Mouse (Mus musculus): ENCODE data around the gene Kdm5b.
"Not testable (repeated sequence)": the region's sequence is repeated elsewhere in the genome, so short reads cannot be mapped to it uniquely, and the experiment has no call there.

Gene Kdm5b

DNA sequence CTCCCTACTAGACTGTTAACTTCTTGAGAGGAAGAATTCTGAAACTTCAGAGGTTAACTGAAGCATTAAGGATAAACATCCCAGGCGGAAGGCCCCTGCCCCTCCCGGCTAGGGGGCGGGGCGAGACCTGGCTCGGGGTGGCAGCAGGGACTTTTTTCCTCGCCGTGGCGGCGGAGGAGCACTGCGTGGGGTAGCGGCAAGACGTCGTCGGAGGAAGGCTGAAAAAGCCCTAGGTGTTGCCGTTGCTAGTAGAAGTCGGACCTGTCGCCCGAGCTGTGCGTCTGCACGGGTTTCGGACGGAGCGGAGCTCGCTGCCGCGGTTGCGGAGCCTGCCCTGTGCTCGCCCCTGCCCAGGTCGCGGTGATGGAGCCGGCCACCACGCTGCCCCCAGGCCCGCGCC is at the start of gene Kdm5b:
TSS of gene Kdm5b (plus strand) at position 196 of the 400 bp plus-strand sequence.
- DNase-seq (ENCODE audit: low read depth, low spot score): peak; percentile 96

DNA sequence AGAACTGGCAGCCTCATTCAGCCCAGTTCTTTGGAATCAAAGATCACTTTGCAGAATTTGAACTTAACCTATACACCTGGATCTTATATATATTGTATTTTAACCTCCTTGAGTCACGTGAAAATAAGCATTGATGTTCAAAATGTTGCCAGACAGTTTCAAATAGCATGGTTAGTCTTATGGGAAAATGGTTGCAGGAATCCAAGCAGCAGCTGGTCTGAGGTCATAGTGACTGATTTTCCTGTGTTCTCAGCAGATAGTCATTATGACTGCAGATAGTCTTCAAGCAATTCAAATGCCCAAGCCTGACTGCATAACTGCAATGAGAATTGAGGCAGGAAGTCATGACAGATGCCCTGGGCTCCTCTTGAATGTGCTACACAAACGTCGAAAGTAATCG is 47.8 kb upstream of the Kdm5b start:
- DNase-seq (ENCODE audit: low read depth, low spot score): no peak

DNA sequence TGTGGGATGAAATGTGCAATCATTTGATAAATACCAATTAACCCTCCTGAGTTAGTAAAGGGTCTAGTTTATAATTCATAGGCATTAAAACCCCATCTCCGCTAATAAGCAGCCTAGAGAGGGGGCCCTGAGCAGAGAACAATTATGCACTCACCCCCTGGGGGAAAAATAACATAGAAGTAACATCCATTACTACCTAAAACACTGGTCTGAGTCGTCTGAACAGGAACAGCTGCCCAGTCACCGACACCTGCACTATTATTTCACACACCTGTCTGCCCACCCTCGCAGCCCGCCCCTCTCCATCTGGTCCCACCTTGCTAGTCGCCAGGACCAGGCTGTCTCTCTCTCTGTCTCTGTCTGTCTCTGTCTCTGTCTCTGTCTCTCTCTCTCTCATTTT is 47.4 kb upstream of the Kdm5b start:
- no peak for DNase-seq (ENCODE audit: low read depth, low spot score)

DNA sequence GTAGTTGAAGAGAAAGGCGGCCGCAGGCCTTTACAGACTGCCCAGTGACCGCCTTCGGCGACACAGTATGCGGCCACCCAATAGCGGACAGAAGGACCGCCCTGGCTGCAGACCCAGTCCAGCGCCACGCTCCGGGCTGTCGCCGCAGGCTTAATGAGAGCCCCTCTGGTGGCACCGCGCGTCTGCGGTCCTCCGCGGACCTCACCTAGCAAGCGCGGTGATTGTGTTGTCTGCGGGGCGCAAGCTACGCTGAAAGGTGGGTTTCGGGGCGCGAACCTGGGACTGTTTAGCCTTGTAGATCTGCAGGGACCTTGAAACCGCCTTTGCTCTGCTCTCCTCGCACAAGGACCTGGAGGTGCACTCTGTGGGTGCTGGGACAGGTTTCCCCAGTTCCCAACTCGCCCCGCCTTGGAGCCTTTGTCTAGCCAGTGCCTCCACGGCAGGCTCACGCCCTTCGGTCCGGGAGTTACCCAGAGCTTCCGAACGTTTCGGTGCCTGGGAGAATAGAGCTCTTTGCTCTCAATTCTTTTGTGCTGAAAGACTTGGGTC is 46.6 kb upstream of the Kdm5b start:
- DNase-seq (ENCODE audit: low read depth, low spot score): peak; percentile 67

DNA sequence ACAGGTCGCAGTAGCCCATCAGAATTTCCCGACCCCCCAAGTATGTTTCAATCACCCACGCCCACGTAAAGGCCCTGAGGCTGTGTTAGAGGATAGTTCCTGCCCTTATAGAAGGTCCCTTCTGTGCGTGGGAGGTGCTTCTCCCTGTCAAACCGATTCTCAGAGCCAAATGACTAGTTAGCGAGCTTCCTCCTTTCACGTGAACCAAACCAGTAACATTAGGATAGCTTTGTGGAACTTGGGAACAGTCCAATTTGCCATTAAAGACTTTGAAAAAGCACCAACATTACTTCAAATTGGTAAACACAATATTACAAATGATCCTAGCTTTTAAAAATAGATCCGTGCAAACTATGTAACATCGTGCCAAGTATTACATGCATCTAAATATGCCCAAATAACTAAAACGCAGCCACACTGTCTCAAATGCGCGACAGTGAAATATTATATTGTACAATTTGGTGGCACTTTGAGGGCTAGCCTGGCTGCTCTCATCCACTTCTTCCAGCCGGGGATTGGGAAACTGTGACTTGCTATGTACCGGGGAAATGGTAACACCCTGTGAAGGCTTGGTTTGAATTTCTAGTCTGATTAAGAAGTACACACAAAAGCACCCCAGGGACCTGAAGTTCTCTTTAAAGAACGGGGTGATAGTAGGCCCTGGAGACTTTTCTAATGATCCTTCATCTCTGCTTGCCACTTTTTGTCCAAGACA is 45.9 kb upstream of the Kdm5b start:
- DNase-seq (ENCODE audit: low read depth, low spot score): no peak

DNA sequence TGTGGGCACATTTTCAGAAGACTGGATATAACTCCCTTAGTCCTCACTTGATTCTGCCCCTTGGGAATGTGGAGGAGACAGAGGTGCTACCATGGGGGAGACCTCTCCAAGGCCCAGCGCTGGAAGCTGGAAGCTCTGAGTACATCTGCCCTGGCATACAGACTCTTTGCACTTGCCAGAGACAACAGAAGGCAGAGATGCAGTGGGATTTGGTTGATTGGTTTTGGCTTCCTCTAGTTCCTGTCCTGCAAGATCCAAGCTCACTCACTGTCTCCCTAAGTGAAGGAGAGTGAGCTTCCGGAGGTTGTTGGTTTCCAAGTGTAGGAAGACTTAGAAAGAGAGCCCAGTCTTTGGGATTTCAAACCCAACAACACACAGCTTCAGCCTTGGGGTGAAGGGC is 44.1 kb upstream of the Kdm5b start:
- no peak for DNase-seq (ENCODE audit: low read depth, low spot score)

DNA sequence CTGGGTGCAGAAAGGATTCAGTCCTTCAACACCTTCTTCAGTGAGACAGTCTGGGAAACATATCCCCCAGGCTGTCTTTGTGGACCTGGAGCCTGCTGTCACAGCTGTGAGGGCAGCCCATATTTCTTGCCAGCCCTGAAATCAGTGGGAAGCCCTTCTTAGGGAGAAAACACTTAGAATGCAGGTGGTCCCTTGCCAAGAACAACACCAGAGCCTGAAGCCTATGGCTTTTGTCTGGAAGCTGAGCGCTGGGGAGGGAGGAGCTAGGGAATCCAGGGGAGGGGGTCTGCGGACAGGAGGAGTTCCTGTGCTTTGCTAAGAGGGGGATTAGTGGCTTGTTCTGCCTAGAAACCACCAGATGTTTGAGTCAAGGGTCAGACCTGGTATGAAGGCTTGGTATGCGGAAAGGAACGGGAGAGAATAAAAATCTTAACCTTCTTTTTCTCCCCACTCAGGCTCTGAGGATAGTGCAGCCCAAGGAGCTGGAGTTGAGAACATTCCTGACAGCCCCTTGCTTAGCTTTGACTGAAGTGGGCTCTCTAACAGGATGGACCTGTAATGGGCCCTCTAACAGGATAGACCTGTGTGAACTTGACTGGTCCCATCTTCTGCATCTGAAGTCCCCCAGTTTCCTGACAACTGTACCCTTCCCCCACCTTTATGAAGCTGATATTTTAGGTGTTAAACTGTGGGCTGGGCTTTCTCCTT is 43.3 kb upstream of the Kdm5b start:
- DNase-seq (ENCODE audit: low read depth, low spot score): no peak

DNA sequence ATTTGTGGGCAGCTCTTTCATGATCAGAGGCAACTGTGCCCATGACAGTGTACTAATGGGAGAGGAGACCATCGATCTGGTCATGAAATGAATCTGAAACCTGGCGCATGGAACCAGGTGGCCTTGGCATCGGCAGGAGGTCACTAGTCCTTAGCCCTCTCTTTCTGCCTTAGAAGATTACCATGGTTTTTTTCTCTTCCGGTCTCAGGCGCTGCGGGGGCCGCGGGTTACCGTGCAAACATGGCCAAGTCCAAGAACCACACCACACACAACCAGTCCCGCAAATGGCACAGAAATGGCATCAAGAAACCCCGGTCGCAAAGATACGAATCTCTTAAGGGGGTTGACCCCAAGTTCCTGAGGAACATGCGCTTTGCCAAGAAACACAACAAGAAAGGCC is 42.1 kb upstream of the Kdm5b start:
- not testable (repeated sequence) for DNase-seq (ENCODE audit: low read depth, low spot score)

DNA sequence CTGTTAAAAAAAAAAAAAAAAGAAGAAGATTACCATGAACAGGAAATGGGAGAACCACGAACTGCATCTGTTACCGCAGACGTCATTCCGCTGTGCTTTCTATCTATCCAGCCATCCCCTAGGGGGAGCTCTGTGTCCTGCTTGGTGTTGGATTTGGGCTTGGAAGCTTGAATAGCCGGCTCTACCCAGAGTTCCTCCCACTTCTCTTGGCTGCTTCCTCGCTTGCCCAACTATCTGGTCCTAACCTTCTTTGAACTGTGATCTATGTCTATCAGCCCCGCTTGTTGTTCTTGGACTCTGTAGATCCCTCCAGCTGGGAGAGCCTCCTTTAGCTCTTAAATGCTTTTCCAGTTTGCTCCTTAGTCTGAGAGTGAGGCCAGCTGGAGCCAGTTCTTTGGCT is 41.3 kb upstream of the Kdm5b start:
- peak; percentile 97 for DNase-seq (ENCODE audit: low read depth, low spot score)

DNA sequence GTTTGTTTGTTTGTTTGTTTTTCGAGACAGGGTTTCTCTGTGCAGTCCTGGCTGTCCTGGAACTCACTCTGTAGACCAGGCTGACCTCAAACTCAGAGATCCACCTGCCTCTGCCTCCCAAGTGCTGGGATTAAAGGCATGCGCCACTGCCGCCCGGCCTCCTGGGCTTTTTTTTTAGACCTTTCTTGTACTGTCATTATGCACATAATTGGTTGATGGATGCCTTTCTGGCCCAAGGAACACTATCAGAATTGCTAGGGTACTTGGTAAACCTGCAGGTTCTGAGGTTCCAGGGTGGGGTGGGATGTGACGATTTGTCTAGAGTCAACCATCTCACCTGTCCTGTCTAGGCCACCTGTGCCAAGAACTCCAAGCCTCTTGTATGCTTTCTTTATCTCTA is 40.8 kb upstream of the Kdm5b start:
- not testable (repeated sequence) for DNase-seq (ENCODE audit: low read depth, low spot score)

DNA sequence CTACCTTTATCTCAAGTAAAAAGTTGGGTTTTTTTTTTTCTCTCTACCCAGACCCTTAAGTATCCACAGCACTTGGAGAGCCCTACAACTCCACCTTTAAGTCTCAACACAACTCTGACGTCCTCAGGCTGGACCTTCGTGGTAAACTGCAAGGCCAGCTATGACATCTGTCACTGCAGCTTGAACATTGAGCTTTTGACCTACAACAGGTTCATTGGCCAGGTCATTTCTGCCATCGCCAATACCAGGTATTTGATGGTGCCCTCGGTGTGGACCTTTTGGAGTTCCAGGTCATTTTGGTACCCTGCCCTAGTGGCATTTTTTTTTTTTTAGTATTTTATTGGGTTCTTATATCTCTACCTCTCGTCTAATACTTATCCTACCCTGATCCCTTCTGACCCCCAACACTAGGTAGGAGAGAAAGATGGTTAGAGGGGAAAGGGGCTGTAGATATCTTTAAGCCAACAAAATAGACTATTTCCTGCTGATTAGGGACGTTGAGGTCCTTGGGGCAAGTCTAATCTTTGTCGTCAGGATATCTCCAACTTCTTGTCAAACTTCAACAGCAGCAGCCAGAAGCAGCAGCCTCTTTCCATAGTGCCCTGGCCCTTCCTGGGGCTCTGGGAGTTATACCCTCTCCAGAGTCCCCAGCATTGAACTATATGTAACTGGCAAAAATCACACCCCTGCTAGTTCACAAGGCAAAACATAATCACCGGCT is 39.8 kb upstream of the Kdm5b start:
- no peak for DNase-seq (ENCODE audit: low read depth, low spot score)

DNA sequence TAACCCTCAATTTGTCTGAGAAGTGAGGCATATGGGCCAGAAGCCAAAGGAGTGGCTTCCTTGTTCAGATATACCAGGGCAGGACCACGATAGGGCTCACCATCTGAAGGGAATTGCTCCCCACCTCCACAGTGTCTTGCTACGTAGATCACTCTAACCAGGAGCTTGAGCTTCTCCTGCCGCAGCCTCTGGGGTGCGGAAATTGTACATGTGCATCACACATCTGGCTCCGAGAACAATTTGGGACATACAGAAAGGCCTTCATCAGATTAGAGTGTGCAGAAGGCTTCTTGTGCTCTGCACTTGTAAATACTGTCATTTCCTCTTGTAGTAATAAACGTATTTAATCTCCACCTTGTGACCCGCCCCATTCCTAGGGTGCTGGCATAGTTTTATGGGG is 38.8 kb upstream of the Kdm5b start:
- DNase-seq (ENCODE audit: low read depth, low spot score): no peak

DNA sequence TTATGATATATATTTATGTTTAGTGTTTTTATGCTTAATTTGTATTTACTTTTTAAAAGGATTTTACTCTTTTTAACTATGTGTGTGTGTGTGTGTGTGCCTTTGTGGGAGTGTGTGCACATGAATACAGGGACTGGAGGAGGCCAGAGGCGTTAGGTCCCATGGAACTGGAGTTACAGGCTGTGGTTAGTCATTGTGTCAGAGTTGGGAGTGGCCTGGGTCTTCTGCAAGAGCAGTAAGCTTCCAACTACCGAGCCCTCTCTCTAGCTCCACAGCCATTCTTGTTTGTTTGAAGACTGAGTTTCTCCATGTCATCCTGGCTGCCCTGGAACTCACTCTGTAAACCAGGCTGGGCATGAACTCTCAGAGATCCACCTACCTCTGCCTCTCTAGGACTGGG is 37.6 kb upstream of the Kdm5b start:
- no peak for DNase-seq (ENCODE audit: low read depth, low spot score)

DNA sequence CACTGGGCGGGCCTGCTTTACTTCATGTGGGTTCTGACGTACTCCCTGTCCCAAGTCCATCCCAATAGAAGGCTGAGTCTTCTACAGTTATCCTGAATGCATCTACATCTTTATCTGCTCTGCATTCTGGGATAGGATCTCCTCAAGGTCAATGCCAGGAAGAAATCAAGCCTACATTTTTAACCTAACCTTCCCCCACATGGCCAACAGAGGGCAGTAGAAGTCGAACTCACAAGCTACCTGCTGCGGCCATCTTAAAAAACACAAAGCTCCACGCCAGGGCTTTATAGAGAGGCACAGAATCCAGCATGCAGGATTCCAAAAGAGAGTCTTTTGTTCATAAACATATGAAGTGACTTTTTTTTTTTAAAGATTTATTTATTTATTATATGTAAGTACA is 35.5 kb upstream of the Kdm5b start:
- peak; percentile 92 for DNase-seq (ENCODE audit: low read depth, low spot score)

DNA sequence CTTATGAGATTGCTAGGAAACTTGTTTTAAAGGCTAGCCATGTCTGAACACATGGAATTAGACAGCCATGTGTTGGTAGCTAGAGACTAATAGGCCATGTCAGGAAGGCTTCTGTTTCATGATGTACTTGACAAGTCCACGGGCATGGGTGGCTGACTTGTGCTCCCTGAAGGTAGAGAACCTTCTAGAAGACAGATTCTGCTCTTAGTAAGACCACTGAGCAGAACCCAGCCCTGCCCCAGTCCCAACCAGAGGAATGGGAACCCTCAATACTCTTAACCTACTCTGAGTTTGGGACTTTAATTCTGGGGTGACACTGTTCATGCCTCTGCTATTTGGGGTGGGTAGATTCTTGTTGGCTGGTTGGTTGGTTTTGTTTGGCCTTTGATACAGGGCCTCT is 35.0 kb upstream of the Kdm5b start:
- peak; percentile 14 for DNase-seq (ENCODE audit: low read depth, low spot score)

DNA sequence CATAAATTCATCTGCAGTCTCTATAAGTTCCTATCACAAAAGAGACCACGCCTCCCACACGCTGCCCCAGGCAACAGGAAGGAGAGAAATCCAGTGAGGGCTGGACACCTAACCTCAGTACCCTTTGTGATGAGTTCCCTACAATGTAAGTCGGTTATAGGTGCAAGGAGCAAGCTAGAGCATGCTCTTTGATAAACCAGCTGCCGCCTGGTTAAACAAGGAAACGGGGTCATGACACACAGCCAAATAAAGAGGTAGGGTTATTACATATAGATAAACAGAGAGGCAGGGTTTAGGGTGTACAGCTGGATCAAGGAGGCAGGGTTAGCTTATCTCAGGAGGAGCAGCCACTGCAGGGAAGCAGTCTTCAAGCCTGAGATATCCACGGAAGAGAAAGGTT is 33.2 kb upstream of the Kdm5b start:
- DNase-seq (ENCODE audit: low read depth, low spot score): no peak

DNA sequence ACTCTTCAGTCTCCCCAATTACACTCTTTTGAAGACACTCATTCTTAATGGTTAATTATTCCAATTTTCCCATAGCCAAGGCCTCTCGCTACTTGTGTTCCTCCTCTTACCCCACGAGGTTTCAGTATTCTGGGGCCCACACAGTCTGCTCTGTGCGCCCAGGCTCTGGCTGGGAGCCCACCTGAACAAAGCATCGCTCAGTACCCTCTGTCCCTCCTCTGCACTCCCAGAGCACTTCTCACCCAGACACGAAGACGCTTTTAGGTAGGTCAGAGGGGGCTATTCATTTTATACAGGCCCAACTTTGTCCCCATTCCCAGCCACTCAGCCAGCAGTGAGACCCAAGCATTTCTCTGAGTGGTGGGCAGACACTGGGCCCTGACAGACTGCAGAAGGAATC is 29.4 kb upstream of the Kdm5b start:
- no peak for DNase-seq (ENCODE audit: low read depth, low spot score)

DNA sequence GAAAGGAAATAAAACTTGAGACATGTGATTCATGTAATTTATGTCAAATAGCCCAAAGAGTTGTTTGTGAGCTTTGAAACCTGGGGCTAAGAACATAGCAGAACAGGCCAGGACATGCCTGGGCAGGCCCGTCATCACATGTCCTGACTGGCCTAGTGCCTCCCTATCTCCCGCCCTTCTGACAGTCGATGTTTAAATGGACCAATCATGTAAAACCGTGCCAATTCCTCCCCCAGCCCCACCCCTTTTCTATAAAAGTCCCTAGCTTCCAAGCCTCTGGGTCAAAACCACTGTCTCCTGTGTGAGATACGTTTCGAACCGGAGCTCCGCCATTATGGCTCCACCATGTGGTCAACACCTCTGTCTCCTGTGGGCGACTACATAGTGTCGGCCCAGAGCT is 26.3 kb upstream of the Kdm5b start:
- peak; percentile 66 for DNase-seq (ENCODE audit: low read depth, low spot score)

DNA sequence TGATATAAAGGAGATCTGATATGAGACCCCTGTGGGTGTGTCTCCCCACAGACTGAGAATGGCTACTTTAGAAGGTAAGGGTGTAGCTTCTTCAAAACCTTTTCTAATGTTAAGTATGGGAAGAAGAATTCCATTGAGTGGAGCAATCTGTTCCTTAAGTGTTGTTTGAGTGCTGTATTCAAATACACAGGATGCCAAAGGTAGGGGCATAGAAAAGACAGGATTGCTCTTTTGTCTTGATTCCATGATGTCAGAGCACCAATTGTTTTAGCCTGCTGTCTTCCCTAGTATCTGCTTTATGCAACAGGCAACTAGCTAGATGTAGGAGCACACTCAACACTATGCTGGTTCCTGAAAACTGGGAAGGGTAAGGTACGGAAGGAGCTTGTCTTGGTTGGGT is 24.9 kb upstream of the Kdm5b start:
- peak; percentile 98 for DNase-seq (ENCODE audit: low read depth, low spot score)

DNA sequence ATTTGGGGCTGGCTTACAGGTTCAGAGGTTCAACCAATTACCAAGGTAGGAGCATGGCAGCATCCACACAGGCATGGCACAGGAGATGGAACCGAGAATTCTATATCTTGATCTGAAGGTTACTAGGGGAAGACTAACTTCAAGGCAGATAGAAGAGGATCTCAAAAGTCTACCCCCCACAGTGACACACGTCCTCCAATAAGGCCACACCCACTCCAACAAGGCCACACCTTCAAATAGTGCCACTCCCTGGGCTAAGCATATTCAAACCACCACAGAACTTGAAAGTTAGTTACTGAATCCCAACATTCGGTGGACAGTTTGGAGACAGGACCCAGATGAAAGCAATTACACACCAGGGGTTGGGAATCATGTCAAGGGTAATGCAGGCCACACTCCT is 24.5 kb upstream of the Kdm5b start:
- DNase-seq (ENCODE audit: low read depth, low spot score): peak; percentile 84

DNA sequence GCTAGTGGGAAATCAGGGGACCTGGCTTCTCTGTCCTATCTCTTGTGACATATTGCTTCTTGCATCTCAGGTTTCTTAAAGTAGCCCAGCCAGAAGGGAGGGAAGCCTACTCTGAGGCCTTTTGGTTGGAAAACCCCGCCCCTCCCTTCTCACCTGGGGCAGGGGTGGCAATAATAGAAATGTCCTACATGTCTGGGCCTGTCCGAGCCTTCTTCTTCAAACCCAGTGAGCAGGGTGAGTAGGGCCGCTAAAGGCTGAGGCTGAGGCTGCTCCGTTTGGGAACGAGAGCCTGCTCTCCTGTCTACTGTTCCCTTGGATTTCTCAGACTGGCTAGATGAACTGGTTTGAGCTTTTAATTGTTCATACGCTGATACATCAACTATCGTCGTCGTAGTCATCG is 19.4 kb upstream of the Kdm5b start:
- DNase-seq (ENCODE audit: low read depth, low spot score): peak; percentile 23

DNA sequence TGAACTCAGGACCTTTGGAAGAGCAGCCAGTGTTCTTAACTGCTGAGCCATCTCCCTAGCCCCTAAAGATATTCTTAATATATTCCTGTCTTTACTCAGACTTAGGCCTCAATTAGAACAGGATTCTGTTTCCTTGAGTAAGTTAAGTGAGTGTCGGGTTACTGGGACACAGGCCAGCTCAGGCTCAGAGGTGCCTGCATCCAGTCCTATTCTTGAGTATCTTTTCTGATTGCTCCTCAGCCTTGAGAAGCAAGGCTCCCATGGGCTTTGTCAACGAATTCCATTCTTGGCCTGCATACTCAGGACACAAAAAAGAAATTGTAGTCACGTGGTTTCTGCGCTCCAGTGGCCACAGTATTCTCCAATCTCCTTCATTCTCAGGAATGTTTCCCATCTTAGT is 11.7 kb upstream of the Kdm5b start:
- no peak for DNase-seq (ENCODE audit: low read depth, low spot score)

Measured in ES-CJ7 (cell line).